Mouse (Mus musculus): ENCODE measurements at regions not wholly inside any gene's neighbourhood (a gene's known extent, or its start where the extent isn't known, plus 50 kb on each side); places are given as distances from the start of the nearest gene placed in this dataset.
"Not testable (repeated sequence)": the region's sequence is repeated elsewhere in the genome, so short reads cannot be mapped to it uniquely, and the experiment has no call there.

GRCm38 (mm10) chr15:60333573-60334306, 317.3 kb upstream of the 4933412E24Rik start:
- no peak for DNase-seq (ENCODE audit: low read depth, low spot score)

GRCm38 (mm10) chr15:60317577-60317976, 301.2 kb upstream of the 4933412E24Rik start:
- no peak for DNase-seq (ENCODE audit: low read depth, low spot score)

DNA sequence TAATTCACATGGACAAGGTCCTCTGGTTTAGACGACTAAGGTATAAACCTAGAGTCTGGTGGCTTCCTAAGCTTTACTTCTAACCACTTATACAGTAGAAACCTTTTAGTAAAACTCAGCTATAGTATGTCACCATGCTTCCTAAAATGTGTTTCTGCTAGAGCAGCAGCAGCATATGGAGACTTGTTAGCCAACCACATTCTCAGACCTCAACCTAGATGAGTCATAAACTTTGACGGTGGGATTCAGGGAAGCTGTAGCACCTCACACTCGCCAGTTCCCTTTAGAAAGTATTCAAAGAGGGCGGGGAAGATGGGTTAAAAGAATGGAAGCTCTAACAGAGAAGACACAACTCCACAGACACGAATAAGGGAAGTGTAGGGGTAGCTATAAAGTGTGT, 298.8 kb upstream of the 4933412E24Rik start:
- no peak for DNase-seq (ENCODE audit: low read depth, low spot score)

GRCm38 (mm10) chr15:60309909-60310308, 293.5 kb upstream of the 4933412E24Rik start:
- DNase-seq (ENCODE audit: low read depth, low spot score): no peak

DNA sequence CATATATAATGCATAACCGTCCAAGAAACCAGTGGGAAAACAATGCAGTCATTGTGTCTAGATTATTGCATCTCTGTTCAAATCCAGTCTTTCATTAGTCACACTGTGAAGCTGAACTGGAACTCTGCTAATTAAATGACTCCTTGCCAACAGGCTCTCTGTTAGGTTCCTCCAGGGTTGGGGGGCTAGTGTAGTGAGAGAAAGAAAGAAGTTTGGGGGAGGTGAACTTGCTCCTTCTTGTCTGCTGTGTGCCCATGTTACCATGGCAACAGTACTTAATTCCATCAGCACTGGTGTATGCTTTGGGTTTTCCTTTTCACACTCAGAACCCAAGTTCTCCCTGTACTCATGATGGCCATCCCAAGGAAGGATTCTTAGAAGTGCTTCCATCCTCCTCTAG, 292.6 kb upstream of the 4933412E24Rik start:
- no peak for DNase-seq (ENCODE audit: low read depth, low spot score)

DNA sequence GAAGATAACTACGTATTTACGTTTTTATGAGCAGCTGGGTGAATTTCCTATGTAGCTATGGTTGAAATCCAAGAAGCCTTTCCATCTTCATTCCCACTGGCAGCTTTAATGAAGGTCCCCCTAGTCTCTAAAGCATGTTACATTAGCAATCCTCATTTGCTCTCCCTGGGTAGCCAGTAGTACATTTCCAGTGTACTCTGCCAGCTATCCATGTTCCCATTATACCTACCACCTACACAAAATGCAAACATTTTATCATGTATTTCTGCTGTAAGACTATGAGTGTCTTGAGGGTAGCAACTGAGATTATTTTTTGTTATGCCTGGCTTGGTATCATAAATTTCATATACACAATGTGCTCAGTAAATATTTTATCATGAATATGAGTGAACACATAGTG, 291.7 kb upstream of the 4933412E24Rik start:
- DNase-seq (ENCODE audit: low read depth, low spot score): no peak

GRCm38 (mm10) chr15:60303501-60303900, 287.1 kb upstream of the 4933412E24Rik start:
- no peak for DNase-seq (ENCODE audit: low read depth, low spot score)

DNA sequence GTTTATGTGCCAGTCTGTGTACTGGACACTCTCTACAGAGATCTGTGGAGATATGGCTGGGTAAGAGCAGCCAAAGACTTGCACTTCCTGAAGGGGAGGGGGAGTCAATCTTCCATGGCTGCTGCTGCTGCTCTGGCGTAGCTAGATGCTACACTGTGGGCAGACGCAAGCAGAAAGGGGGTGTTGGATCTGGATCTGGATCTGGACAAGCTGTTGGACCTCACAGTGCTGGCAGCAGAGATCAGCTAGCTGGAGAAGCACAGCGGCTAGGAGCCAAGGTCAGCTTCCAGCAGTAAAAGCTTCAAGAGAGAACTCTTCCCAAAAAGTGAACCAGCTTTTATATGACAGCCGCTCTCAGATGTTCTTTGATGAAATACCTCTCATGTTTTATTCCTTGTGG, 285.5 kb upstream of the 4933412E24Rik start:
- no peak for DNase-seq (ENCODE audit: low read depth, low spot score)

DNA sequence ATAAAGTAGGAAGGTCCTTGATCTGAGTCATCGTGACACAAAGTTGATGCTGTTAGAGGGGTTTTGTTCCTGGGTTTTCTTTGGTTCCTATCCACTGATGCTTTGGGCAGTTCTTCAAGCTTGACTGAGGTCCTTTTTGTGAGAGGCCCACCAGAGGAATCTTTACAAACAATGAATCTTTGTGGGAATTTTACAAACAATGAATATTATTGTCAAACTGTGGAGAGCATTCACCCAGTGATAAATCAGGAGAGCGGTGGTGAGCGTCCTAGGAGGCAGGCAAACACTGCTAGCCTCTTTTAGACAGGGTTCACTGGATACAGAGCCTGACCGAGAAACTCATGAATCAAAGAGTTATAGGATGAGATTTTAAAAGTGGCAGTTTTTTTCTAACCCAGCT, 268.9 kb upstream of the 4933412E24Rik start:
- no peak for DNase-seq (ENCODE audit: low read depth, low spot score)

DNA sequence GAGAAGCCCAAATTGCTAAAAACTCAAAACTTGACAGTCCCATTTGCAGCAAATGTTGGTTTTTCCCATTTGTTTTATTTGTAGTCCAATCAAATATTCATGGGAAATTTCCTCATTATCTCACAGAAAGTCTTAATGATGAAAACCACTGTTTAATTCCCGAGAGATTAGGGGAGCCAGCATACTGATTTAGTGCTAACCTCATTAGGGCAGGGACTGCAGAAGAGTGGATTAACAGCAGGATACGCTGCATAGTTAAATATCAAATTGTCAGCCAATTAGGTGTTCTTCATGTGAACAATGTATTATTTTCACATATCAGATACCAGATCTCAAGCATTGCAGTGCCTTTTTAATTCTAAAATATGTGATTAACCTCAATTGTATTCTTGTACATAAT, 264.0 kb upstream of the 4933412E24Rik start:
- DNase-seq (ENCODE audit: low read depth, low spot score): no peak

DNA sequence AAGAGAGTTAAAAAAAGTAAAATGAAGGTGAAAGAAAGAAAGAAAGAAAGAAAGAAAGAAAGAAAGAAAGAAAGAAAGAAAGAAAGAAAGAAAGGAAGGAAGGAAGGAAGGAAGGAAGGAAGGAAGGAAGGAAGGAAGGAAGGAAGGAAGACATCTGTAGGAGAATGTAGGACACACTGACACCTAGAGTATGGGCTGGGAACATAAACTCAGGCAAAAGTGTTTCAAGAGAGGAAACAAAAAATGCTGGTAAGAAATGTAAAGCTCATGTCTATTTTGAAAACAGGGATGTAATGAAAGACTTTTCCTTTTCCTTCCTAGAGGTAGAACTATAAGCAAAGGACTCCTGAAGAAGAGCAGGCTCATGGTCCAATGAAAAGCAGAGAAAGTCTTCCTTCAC, 237.2 kb upstream of the 4933412E24Rik start:
- DNase-seq (ENCODE audit: low read depth, low spot score): not testable (repeated sequence)

DNA sequence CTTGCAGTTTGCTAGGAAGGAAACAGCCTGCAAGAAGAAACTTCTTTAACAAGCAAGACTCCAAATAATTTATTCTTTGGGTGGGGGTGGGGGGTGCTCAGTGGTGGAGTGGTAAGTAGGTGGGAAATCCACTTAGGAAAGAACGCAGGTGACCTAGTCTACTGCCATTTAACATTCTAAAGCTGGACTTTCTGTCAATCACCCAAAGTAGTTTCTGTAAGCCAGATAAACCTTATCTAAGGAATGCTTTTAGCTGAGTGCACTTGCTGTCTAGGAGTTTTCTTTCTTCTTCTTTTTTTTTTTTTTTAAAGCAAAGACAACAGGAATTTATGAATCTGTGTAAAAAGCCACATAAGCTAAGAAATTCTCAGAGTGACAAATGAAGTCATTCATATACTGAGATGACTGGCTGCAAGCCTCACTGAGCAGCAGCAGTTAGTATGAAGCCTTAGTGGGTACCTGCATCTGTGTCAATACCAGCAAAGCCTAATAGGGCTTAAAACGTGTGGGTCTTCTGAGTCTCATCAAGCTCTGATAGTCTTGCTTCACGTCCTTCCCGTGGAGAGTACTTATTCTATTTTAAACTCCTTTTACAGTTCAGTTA, 210.0 kb upstream of the 4933412E24Rik start:
- no peak for DNase-seq (ENCODE audit: low read depth, low spot score)

- no peak for DNase-seq (ENCODE audit: low read depth, low spot score)
These were observed 178.7 kb upstream of the 4933412E24Rik start for GRCm38 (mm10) chr15:60195070-60195469.

- DNase-seq (ENCODE audit: low read depth, low spot score): no peak
These were observed 176.7 kb upstream of the 4933412E24Rik start for GRCm38 (mm10) chr15:60193157-60193556.

DNA sequence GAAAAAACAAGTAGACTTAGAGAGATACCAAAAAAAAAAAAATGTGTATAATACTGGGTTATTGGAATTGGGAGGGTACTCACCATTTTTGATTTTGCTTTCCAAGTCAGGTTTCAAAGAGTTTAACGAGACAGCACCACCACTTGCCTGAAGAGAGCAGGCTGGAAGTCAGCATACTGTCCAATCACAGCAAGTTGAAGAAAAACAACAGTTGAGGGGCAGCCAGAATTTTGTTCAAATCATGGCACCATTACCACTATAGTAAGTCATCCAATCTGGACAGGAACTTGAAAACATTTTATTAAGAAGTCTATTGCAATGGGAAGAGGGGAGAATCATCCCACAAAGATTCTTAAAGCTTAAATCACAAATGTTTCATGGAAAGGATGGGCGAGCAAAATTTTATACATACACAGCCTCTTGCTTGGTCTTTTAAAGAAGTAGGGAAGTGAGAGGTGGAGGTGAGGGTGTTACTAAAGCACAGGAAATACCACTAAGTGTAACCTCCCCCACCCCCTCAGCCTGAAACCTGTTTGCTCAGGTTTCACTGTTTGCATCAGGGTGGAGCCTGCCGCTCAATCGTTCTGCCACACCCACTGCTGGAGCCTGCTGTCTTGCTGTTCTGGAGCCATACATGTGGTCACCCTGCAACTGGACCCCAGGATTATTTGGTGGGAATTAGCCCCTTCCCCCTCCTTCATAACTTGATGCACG, 170.7 kb upstream of the 4933412E24Rik start:
- no peak for DNase-seq (ENCODE audit: low read depth, low spot score)

GRCm38 (mm10) chr15:60141554-60142070, 125.2 kb upstream of the 4933412E24Rik start:
- peak; percentile 80 for DNase-seq (ENCODE audit: low read depth, low spot score)

DNA sequence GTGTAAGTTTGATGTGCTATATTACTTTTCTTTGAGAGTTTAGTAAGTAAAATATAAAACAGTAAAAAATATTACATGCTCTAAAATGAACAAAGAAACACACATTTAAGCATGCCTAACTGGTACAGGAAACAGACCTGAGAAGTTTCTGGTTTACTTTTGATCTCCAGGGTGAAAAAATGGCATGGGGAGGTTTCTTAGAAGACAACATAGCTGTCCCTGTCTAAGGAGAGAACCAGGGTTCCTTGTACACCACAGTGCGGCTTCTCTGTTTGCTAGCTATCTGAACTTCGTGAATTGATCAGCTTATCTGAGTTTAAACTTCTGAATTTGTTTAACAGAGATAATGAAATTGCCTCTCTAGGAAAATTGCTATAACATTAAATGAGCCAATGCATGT, 120.3 kb upstream of the 4933412E24Rik start:
- no peak for DNase-seq (ENCODE audit: low read depth, low spot score)

- DNase-seq (ENCODE audit: low read depth, low spot score): no peak
These were observed 118.1 kb upstream of the 4933412E24Rik start for GRCm38 (mm10) chr15:60134515-60134914.

DNA sequence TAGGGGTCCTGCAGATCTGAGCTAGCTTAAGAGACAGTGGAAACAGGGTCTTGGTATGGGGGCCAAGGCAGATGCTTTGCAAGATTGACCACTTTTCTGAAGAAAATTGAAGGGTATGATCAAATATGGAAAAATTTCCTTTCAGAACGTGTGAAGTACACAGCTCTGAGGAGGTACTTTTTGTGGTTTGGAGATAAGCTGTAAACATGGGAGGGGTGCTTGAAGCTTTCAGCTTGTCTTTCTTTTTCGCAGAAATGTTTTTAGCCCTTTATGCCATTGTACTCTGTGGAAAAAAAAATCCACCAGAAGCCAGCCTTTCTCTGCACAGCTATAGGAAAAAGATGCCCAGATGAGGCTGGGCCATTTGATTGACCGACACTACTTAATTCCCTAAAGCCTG, 116.3 kb upstream of the 4933412E24Rik start:
- no peak for DNase-seq (ENCODE audit: low read depth, low spot score)

DNA sequence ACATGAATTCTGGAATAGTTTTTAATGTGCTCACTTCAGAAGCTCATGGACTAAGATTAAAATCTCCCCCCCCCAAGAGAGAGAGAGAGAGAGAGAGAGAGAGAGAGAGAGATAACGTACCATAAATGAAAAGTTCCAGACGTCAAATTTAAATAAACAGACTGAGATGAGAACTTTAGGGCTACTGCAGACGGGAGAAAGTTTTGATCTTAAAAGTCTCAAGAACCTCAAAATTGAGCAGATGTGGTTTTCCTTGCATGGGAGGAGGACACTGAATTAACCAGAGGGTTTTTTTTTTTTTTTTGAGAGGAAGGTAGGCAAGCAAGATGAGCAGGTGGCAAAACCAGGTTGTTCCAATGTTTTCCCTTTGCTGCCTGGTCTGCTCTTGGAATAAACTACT, 108.0 kb upstream of the 4933412E24Rik start:
- no peak for DNase-seq (ENCODE audit: low read depth, low spot score)

DNA sequence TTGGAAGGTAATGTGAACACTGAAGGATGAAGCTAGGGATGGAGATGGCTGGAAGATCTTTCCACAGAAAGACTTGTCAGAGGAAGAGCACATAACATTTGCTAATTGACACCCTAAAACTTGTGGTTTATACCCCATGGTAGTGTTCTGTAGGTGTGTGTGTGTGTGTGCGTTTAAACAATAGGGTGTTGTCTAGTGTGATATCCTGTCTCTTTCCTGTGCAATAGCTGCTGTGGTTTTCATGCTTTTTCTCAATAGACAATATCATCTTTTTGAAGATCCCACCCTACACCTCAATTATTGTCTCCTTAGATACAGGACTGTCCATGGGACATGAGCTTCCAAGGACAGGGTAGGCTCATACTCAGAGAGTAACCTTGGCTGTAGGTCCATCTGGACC, 103.5 kb upstream of the 4933412E24Rik start:
- DNase-seq (ENCODE audit: low read depth, low spot score): no peak

DNA sequence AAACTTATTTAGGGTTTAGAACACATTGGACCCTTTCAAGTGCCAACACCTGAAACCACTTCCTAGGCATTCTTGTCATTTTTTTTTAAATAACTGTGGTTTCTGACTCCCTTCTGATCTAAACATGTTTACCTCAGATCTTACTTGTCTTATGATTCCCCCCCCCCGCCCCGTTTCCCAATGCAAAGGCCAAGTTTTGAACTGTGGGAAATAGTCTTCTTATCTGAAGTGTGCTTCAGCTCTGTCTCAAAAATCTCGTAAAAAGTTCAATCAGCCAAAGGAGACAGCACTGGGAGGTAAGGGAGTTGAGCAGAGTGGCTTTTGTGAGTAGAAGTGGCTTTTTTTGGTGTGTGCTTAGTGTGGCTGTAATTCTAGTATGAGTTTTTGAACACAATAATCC, 95.5 kb upstream of the 4933412E24Rik start:
- DNase-seq (ENCODE audit: low read depth, low spot score): no peak

- DNase-seq (ENCODE audit: low read depth, low spot score): no peak
These were observed 94.6 kb upstream of the 4933412E24Rik start for GRCm38 (mm10) chr15:60111046-60111445.
